Mouse (Mus musculus): Measurements from ENCODE around the gene Robo2.

Robo2 gene

DNA sequence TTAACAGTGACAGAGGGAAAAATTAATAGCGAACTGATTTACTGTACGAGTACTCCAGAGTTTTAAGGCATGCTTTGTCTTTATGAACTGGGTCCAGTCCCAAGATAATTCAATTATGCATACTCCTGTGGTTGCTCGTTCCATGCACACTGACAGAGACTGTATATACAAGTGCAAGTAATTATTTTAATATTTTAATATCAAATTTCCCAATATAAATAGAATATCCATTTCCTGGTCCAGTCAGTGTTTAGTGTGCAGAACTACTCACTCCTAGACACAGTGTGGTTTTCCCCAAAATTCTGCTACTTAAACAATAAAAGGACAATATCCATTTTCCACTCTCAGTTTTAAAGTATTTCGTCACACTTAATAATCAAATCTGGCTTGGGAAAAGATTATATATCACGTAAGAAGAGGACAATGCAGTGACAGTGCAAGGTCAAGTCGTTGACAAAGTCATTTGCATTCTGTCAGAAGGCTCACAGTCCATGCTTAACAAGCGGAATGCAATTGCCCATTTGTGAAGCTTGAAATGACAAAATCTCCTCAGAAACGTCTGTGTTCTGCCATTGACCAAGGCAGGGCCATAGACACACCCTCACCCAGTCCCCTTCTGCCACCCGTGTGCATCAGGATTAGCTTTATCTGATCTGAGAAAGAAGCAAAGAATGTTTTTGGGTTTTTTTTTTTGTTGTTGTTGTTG, 89.8 kb downstream of the Robo2 start:
- no peak for DNase-seq (ENCODE audit: low read depth)

DNA sequence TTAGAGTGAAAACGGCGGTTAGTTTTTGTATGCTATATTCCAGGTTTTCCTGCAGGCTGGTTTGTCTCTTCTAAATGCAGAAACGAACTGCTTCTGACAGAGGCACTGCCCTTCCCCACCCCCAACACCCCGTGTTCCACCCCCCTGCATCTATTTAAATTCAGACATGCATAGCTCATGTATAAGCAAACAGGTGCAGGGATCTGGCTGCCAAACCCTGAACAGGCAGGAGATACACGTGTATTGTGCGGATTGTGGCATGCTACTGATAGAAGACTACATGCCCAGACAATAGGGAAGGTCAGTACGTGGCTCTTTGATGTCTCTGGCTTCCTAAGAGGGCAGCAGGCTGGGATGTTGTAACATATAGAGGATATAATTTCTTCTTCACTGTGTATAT, 95.5 kb downstream of the Robo2 start:
- DNase-seq (ENCODE audit: low read depth): no peak

DNA sequence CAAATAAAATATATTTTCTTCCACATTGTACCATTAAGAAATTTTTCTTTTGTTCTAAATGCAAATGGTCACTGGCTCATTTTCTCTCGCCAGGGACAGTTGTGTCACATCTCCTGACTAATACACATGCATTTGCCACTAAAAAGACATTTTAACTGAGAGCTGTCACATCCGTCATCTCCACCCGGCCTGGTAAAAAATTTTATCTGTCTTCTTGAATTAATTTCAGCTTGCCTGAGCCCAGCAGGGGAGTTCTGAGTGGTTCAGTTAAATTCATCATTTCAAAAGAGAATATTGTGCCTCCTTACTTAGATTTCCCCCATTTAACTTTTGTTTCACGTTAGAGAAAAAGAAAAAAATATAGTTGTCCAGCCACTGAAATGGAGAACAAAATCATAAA, 98.4 kb downstream of the Robo2 start:
- no peak for DNase-seq (ENCODE audit: low read depth)

DNA sequence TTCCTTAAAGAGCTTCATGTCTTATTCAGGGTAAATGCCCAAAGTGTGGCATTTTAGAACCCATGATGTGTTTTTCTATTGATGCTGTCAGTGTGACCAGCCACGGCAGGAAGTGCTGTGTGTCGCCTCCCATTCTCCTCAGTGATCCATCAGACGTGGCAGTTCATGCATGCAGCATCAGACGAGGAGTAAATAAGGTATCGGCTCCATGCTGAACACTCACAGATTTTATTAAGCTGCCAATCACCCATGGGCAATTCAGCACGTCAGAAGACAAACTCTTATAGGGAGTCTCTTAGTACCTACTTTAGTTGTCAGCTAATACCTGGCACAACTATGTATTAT, 104.1 kb downstream of the Robo2 start:
- no peak for DNase-seq (ENCODE audit: low read depth)

DNA sequence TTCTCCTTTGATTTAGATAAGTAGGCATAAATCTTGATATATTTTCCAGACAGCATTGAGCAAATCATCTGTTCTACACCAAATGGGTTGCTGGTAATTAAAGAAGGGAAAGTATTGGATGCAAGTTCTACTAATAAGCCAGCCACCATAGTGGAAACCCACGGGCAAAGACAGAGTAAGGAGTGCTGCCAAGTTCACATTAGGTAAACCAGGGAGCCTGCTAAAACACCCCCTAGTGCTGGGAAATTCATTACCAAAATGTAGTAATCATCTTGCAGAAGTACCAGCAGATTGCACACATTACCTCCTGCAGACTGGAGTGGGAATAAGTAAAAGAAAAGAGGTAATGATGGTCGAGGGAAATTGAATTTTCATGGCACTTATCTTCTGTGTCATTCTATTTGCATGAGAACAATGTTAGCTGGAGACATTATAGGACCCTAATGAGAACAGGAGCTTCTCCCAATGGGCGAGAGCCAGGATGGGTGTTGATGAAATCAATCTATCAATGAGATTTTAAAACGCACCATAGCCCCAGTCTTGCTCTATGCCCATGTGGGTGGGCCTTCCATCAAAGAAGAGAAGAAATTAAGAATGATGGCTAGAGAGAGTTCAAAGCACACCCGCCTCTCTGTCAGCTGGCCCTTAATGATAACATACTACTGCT, 104.6 kb downstream of the Robo2 start:
- no peak for DNase-seq (ENCODE audit: low read depth)

DNA sequence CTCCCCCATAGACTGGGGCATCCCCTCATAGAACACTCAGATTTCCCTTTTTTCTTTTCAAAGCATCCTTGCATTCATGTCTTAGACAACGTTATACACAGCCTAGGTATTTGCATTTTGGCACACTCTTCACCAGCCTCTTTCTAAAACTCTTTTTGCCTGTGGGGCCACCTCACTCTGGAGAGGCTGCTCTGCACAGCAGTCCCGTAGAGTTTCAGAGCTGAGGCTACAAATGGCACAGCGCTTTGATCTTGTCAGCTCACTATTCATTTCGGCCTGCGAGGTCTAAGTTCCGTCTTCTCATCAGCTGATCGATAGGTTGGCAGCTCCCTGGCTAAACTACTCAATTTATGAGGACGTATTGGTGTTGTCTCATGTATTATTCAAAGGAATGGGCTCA, 123.7 kb downstream of the Robo2 start:
- no peak for DNase-seq (ENCODE audit: low read depth)

DNA sequence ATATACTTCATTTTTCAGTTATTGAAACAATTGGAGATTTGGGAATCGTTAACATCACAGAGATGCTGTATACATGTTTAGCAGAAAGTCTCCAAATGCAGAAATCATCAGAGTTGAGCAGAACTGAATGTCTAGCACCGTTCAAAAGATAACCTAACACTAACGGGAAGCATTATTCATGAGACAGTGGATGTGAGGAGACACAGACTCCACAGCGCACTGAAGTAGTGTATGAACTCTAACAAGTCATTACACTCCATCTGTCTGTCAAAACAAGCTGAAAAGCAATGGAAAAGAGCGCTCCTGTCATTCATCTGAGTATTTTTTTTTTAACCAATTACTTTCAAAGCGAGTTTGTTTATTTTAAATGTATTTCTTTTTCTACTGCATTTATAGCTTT, 129.1 kb downstream of the Robo2 start:
- DNase-seq (ENCODE audit: low read depth): no peak

DNA sequence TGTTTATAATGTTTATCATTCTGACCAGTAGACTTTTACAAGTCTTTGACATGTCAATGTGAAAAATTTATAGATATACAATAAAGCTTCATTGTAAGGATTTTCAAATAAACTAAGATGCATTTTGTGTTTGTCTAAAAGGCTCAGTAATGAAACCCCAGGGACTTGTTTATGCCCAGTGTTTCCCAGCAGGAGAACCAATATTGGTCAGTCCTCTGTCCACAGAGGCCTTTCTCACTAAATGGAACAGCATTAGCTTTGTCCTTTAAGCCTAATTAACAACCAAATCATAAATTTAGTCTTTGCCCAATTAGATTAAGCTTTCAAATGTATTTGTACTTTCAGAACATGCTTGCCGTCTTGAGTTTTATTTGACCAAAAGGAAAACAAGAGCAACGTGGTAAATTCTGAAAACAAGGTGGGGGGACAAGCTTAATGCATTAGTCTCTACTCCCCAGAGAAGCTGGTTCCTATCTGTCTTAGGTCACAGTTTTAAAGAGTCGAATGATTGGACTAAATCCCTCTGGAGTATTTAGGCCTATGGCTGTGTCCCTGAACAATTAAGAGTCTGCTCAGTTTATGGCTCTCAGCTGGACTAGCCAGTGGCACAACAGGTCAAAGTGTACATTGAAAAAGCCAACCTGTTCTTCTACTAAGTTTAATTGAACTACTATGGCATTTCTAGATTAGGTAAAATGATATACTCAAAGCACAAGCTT, 134.6 kb downstream of the Robo2 start:
- no peak for DNase-seq (ENCODE audit: low read depth)

DNA sequence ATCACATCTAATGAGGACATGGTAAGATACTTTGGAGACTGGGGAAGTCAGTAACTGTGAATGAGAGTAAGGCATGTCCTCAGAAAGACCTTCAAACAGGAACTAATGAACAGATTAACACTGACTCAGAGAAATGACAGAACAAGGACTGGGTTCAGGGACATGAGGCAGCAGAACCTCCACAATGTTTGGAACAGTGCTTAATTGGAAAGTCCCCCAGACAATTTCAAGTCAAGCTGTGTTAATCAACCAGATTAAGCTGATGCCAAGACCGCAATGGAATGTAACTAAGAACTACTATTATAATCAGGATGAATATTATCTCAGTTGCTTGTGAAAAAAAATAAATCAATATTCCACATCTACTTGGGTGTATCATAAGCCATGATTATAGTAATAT, 137.0 kb downstream of the Robo2 start:
- DNase-seq (ENCODE audit: low read depth): no peak

DNA sequence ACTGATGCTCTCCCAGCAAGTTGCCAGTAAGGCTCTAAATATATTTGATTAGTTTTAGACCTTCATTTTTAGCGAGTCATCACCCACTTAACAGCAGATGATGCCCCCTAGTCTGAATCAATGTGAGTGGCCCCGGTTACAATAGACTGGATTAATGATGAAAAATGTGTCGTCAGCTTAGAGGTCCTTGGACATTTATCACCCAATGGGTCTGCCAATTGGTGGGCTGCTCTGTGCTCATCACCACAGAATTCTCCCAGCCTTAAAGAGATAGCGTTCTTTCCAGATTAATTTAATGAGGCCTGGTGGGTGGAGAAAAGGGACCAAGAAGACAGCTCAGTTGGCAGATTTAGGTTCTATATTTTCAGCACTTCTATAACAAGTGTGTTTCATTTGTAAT, 138.6 kb downstream of the Robo2 start:
- no peak for DNase-seq (ENCODE audit: low read depth)

DNA sequence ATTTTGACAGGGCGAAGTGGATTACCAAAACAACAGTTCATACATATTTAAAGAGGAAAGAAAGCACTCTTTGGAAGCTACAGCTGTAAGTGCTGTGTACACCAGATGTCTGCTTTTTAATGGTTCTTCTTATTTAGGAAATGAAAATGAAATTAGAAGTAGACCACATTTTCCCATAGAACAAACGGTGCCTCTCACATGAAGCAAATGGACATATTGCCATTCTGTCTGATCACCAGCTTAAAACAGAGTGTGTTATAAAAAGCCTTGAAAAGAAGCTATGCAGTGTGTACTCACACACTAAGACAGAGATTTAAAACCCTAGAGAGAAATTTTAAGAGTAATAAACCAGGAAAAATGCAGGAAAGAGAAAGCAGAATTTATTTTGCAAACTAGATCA, 153.4 kb downstream of the Robo2 start:
- DNase-seq (ENCODE audit: low read depth): no peak

DNA sequence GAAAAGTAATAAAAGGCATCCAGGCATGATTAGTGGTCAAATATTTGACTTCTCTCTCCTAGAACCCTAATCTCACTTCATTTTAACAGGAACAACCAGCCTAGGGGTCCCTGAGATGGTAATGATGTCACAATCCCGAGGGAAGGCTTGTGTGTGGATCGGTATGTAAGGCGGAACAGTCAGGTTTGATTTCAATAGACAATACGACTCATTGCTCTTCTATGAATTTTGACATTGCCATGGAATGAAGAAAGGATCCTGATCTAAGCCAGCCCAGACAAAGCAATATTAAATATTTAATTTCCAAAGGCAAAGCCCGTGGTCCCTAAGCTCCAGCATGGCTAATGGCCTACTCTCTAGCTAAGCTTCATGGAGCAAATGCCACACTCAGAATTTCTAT, 167.2 kb downstream of the Robo2 start:
- DNase-seq (ENCODE audit: low read depth): no peak

DNA sequence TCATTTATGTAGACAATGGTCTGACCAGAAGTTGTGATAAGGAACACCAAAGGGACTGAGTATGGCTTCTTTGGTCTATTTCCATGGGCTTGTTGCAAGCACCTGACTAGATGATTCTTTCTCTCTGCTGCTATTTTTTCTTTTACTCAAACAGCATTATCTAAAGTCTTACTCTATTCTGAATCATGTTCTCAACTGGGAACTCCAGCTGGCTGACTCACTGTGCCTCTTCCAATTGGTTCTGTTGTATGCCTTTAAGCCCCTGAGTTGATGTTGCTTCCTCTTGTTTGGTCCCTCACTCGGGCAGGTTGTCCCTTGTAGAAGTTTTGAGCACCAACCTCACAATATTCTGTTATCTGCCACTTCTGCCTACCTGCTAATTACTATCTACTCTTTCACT, 170.1 kb downstream of the Robo2 start:
- DNase-seq (ENCODE audit: low read depth): no peak

DNA sequence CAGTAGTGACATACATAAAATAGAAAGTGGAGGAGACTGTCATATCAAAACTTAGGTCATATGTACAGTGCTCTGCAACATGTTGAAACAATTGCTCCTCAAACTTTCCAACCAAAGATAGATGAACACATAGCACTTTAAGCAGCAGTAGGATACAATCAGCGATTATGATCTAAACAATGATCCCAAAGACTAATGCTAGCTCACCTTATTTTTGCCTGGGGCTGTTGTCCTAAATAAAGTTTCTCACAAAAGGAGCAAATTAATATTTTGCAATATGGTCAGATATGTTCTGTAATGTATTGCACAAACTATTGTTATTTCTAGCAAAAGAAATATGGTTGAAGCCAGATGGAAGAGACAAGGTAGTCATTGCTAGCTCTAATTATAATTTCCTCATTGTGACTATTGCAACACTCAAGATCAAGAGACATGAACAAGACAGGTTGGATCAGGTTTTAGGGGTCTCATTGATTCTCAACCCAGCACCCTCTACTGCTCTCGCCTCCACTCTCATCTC, 174.2 kb downstream of the Robo2 start:
- DNase-seq (ENCODE audit: low read depth): no peak

DNA sequence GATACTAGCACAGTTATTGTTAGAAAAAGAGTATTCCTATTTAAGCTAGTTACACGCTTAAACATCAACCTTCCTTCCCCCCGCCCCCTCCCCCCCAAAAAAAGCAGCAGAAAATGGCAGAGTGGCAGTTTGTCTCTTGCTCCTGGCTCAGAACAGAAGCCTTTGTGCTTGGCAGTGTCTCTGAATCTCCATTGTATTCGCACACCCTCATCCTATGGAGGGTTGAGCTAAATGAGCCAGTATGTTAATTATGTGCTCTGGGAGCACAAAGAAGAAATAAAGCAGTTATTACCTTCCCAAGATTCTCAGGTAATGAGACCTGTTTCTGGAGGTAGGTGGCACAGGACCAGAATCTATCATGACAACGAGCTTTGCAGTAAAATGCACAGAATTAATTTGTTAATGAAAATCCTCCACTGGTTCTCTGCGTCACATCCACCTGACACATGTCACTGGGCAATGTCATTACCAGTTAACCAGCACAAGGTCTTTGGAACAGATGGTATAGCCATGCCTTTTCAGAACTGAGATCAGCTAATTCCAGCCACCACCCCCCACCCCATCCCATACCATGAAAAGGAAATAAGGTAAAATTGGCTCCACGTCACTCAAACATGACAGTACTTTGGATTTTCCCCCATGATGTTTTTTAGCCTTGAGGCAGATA, 177.1 kb downstream of the Robo2 start:
- DNase-seq (ENCODE audit: low read depth): no peak

DNA sequence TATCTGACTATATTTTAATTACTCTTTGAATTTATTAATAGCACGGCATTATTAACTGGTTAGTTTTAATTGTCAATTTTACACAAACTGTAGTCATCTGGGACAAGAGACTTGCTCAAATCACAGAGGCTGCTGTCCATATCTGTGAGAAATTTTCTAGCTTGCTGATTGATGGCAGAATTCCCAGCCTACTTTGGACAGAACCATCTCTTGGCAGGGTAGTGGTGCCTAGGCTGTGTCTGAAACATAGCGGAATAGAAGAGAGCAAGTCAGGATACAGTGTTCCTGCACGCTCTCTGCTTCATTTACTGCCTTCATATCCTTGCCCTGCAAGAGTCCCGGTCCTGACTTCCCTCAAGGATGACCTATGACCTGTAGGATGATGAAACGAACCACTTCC, 178.0 kb downstream of the Robo2 start:
- no peak for DNase-seq (ENCODE audit: low read depth)

DNA sequence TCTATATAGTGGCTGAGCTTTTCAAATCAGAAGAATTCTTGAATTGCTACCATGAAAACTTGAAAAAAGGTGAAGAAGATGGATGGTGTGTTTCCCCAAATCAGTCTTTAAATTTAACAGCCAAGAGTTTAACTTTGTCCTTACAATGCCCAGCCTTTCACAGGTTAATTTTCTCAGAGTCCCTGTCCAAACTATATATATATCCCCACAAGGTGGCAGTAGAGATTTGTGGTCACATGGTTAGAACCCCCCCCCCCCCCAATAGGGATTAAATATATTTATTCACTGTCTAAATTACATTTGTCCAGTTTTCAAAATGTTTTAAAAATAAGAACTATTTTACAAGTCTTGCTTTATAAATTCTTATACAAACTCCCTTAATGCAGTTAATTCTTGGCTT, 184.3 kb downstream of the Robo2 start:
- DNase-seq (ENCODE audit: low read depth): no peak

DNA sequence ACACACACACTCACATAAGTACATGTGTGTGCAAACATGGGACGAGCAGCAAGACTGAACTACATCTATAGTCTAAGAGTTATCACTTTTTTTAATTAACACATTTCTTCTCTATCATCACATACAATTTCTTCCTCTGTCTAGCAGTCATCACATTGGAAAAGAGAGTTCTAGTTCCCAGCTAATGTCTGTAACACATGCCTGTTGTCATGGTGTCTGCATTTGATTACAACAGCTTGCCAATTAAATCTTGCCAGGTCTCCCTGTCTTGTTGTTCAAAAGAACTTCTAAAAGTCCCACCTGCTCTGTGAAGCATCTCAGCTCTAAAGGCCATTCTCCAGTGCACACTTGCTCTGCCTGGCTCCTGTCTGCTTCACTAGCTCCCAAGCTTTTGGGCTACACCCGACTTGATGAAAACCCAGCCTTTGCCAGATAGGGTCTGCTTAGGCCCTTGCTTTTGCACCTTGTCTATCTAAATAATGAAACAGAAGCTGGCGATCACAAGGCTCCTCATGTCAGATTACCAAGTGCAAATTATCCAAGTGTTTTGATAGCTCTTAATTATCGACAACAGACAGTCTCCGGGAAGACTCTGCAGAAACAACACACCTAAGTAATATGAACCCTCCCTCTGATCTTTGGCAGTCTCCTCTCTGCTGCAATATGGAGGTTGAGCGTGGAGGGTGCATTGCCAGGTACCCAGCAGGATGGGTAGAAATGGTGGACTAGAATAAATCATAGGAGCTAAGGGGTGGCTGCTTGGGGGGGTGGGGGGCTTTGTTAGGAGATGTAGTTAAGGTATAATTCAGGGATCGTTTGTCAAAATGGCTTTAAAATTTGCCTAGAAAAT, 186.0 kb downstream of the Robo2 start:
- no peak for DNase-seq (ENCODE audit: low read depth)

DNA sequence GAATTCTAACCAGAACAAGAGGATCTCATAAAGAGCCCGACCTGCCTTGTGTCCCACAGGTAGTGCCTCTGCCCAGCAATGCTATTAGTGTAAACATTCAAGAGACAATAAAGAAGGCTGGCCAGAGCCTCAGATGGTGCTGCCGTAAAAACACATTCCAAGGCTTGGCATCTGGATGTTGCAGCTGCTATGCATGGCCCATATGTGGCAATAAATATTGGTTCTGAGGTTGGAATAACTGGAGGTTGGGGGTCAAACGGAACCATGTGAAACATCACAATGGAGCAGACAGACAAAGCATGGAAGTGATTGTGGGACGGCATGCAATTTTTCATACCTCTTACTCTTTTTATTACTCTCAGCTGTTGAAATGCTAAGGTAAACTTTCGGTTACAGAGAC, 189.1 kb downstream of the Robo2 start:
- DNase-seq (ENCODE audit: low read depth): no peak

DNA sequence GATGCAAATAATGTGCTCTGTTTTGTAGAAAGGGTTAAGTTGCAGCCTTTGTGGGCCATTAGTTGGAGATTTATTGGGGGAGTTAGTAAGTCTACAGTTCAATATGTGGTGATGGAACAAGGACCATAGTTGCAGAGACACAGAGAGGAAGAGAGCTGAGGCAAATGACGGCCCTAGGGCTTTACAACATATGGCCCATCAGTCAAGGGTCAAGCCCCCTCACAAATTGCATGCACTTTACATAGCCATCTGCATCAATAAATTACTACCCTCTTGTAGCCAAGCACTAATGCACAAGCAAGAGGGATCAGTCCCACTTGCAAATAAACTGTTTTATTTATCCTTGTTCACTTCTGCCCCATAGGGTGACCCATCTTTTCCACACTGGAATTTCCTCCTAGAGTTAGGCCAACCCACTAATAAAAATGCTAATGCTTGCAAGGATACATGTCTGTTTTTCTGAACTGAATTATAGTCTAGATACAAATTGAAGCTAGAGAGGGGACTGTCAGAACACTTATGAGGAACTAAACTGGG, 194.7 kb downstream of the Robo2 start:
- no peak for DNase-seq (ENCODE audit: low read depth)

DNA sequence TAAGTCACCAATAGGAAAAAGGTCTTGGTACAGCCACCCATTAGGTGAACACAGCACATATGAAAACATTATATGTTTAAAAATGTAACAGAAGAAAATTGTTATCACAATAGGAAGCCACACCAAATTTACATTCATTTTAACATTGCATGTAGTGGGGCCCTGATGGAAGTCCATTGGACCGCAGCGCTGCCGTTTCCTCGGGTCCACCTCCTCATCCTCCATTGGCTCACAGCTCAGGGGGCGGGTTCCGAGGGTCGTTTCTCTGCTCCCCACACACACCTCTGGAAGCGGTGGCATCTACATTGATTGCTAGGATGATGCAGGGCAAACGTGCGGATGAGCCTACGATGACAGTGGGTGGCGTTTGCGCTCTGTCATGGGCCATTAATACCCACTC, 195.8 kb downstream of the Robo2 start:
- DNase-seq (ENCODE audit: low read depth): no peak

DNA sequence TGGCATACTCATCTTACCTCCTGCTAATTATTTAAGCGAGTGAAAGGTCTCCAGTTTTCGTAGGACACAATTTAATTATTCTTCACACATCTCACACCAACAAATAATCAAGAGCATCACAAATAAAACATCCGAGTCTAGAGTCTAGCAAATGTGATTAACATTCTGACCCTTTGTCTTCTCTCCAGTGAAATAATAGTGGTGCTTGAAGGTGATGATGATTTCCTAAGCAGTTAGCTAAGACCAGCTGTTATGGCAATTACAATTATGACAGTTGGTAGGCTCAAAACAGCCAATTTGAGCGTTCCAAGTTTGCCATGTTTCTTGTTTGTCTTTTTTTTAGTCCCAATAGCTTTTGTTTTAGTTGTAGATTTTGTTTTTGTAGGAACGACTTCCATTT, 210.9 kb downstream of the Robo2 start:
- no peak for DNase-seq (ENCODE audit: low read depth)

Measured in induced T-regulatory cell, adult 2 months (primary cell).